In genomic region chr1:61552577-61553517, GRCm38 (mm10) we compare ENCODE assay signal across 8 mouse cellular contexts.
DNase-seq lines count a peak whose midpoint lies in the region; ATAC-seq lines count a peak whose summit lies in the region.

No protein-coding gene starts in this region.

- H3K9ac ChIP-seq in forebrain, embryonic 15.5 days (replicated peaks): no peak overlapping the region
- no peak overlapping the region for H3K9ac ChIP-seq in limb, embryonic 12.5 days (replicated peaks)

- no peak overlapping the region for H3K27ac ChIP-seq in forebrain, embryonic 15.5 days (replicated peaks)
- H3K27ac ChIP-seq in limb, embryonic 12.5 days: no peak overlapping the region

- peak; percentile 25 to 36 for DNase-seq in heart, postnatal 14 days
- no peak for DNase-seq in heart, adult 8-10 months (ENCODE audit: low spot score)
- peak; percentile 77 for DNase-seq in adrenal gland, postnatal 10 days
- DNase-seq in ovary, postnatal 36 days (ENCODE audit: low spot score): peak; percentile 57
- DNase-seq in B cell, adult 2 months: no peak

- intact Hi-C loops in heart, postnatal 14 days (cut with DNase I): no loop called here

- no peaks in the 10 kb centered on the region for H3K9me3 ChIP-seq in forebrain, embryonic 15.5 days
- no peaks in the 10 kb centered on the region for H3K9me3 ChIP-seq in limb, embryonic 12.5 days

- peak; percentile 58 for ATAC-seq in forebrain, embryonic 15.5 days (replicated peaks)
- ATAC-seq in limb, embryonic 12.5 days (ENCODE audit: insufficient number of reproducible peaks, insufficient read depth, low FRiP score, low TSS enrichment, low read depth): no peak
- no peak for ATAC-seq in monocyte, adult 5-6 weeks (replicated peaks; ENCODE audit: insufficient number of reproducible peaks, low FRiP score, low TSS enrichment, poor library complexity, severe bottlenecking)

- peaks cover 13% of the 10 kb centered on the region for H3K4me1 ChIP-seq in forebrain, embryonic 15.5 days
- peaks cover 15% of the 10 kb centered on the region; the same call in 1 of the 2 replicates for H3K4me1 ChIP-seq in limb, embryonic 12.5 days (replicated peaks)

- no peak overlapping the region for H3K4me2 ChIP-seq in forebrain, embryonic 15.5 days (replicated peaks)
- H3K4me2 ChIP-seq in limb, embryonic 12.5 days: 0 out of 2 replicates have a peak overlapping the region, but pooled peaks have one; percentile 7

- H3K36me3 ChIP-seq in forebrain, embryonic 15.5 days: no peaks in the 10 kb centered on the region
- H3K36me3 ChIP-seq in limb, embryonic 12.5 days: no peaks in the 10 kb centered on the region

- H3K4me3 ChIP-seq in forebrain, embryonic 15.5 days: no peak overlapping the region
- H3K4me3 ChIP-seq in limb, embryonic 12.5 days (replicated peaks): no peak overlapping the region

- no peaks in the 10 kb centered on the region for H3K27me3 ChIP-seq in forebrain, embryonic 15.5 days
- no peaks in the 10 kb centered on the region; the same call in 1 of the 2 replicates for H3K27me3 ChIP-seq in limb, embryonic 12.5 days

- WGBS in forebrain, embryonic 15.5 days: 56% methylated on average over 21 of the region's 21 CpGs
- 69% methylated on average over 21 of the region's 21 CpGs for WGBS in limb, embryonic 12.5 days

Comparison
In these comparisons a context has a peak if more than half of its experiments do, and no peak if none do; other contexts are left out.
1. DNase-seq: peak in heart, postnatal 14 days (2 of 2), adrenal gland, postnatal 10 days (single experiment) and ovary, postnatal 36 days (single experiment); none in heart, adult 8-10 months (single experiment) and B cell, adult 2 months (0 of 2).